Mouse (Mus musculus): ENCODE measurements around the gene Nvl. TPM values are rescaled to one million over a fixed set of nuclear protein-coding genes. Genes with fewer than 3 reads are reported as not detected.

The Nvl gene
- total RNA-seq (2015; ENCODE audit: low replicate concordance) (6.5 and 12.7 TPM in 2 replicates), total RNA-seq (2017; ENCODE audit: low replicate concordance) (10.1 and 11.4 TPM in 2 replicates)

- peak; percentile 94 for ATAC-seq (replicated peaks; ENCODE audit: low FRiP score, poor library complexity, severe bottlenecking)
These were observed at the start of gene Nvl, which contains the start of gene Cnih4 for GRCm38 (mm10) chr1:181143950-181144836. Gene Nvl (minus strand): TSS chr1:181144204. Gene Cnih4 (plus strand): TSS chr1:181144693.

GRCm38 (mm10) chr1:181188925-181189324 lies 44.9 kb upstream of the Nvl start:
- ATAC-seq (replicated peaks; ENCODE audit: low FRiP score, poor library complexity, severe bottlenecking): no peak

GRCm38 (mm10) chr1:181170210-181170609 lies 26.2 kb upstream of the Nvl start:
- ATAC-seq (replicated peaks; ENCODE audit: low FRiP score, poor library complexity, severe bottlenecking): no peak

- no peak for ATAC-seq (replicated peaks; ENCODE audit: low FRiP score, poor library complexity, severe bottlenecking)
These were observed 24.4 kb upstream of the Nvl start for GRCm38 (mm10) chr1:181168377-181168776.

- no peak for ATAC-seq (replicated peaks; ENCODE audit: low FRiP score, poor library complexity, severe bottlenecking)
These were observed 23.8 kb upstream of the Nvl start for GRCm38 (mm10) chr1:181167816-181168215.

- no peak for ATAC-seq (replicated peaks; ENCODE audit: low FRiP score, poor library complexity, severe bottlenecking)
These were observed 7.5 kb upstream of the Nvl start for GRCm38 (mm10) chr1:181151541-181151940.

GRCm38 (mm10) chr1:181150827-181151534 lies 7.0 kb upstream of the Nvl start:
- ATAC-seq (replicated peaks; ENCODE audit: low FRiP score, poor library complexity, severe bottlenecking): peak; percentile 94

GRCm38 (mm10) chr1:181150431-181150826 lies 6.4 kb upstream of the Nvl start:
- peak; percentile 31 for ATAC-seq (replicated peaks; ENCODE audit: low FRiP score, poor library complexity, severe bottlenecking)

- no peak for ATAC-seq (replicated peaks; ENCODE audit: low FRiP score, poor library complexity, severe bottlenecking)
These were observed 5.5 kb upstream of the Nvl start for GRCm38 (mm10) chr1:181149373-181150017.

- ATAC-seq (replicated peaks; ENCODE audit: low FRiP score, poor library complexity, severe bottlenecking): no peak
These were observed 4.5 kb upstream of the Nvl start for GRCm38 (mm10) chr1:181148540-181148939.

GRCm38 (mm10) chr1:181146187-181146586 lies 2.2 kb upstream of the Nvl start:
- ATAC-seq (replicated peaks; ENCODE audit: low FRiP score, poor library complexity, severe bottlenecking): no peak

GRCm38 (mm10) chr1:181144966-181145365 lies 962 bp upstream of the Nvl start:
- no peak for ATAC-seq (replicated peaks; ENCODE audit: low FRiP score, poor library complexity, severe bottlenecking)

GRCm38 (mm10) chr1:181143609-181143949 lies 425 bp downstream of the Nvl start:
- peak; percentile 23; the same call in 1 of the 2 replicates for ATAC-seq (replicated peaks; ENCODE audit: low FRiP score, poor library complexity, severe bottlenecking)

GRCm38 (mm10) chr1:181138730-181139129 lies 5.3 kb downstream of the Nvl start:
- ATAC-seq (replicated peaks; ENCODE audit: low FRiP score, poor library complexity, severe bottlenecking): no peak

- ATAC-seq (replicated peaks; ENCODE audit: low FRiP score, poor library complexity, severe bottlenecking): no peak
These were observed 12.1 kb downstream of the Nvl start for GRCm38 (mm10) chr1:181131915-181132314.

GRCm38 (mm10) chr1:181126766-181127165 lies 17.2 kb downstream of the Nvl start:
- no peak for ATAC-seq (replicated peaks; ENCODE audit: low FRiP score, poor library complexity, severe bottlenecking)

GRCm38 (mm10) chr1:181125916-181126315 lies 18.1 kb downstream of the Nvl start:
- no peak for ATAC-seq (replicated peaks; ENCODE audit: low FRiP score, poor library complexity, severe bottlenecking)

GRCm38 (mm10) chr1:181124145-181124544 lies 19.9 kb downstream of the Nvl start:
- no peak for ATAC-seq (replicated peaks; ENCODE audit: low FRiP score, poor library complexity, severe bottlenecking)

- no peak for ATAC-seq (replicated peaks; ENCODE audit: low FRiP score, poor library complexity, severe bottlenecking)
These were observed 26.9 kb downstream of the Nvl start for GRCm38 (mm10) chr1:181117112-181117511.

GRCm38 (mm10) chr1:181090048-181090447 lies 54.0 kb downstream of the Nvl start:
- no peak for ATAC-seq (replicated peaks; ENCODE audit: low FRiP score, poor library complexity, severe bottlenecking)

All from erythroblast, adult 5-6 weeks (primary cell).